Mouse (Mus musculus): ENCODE results near the gene Agt.

DNA sequence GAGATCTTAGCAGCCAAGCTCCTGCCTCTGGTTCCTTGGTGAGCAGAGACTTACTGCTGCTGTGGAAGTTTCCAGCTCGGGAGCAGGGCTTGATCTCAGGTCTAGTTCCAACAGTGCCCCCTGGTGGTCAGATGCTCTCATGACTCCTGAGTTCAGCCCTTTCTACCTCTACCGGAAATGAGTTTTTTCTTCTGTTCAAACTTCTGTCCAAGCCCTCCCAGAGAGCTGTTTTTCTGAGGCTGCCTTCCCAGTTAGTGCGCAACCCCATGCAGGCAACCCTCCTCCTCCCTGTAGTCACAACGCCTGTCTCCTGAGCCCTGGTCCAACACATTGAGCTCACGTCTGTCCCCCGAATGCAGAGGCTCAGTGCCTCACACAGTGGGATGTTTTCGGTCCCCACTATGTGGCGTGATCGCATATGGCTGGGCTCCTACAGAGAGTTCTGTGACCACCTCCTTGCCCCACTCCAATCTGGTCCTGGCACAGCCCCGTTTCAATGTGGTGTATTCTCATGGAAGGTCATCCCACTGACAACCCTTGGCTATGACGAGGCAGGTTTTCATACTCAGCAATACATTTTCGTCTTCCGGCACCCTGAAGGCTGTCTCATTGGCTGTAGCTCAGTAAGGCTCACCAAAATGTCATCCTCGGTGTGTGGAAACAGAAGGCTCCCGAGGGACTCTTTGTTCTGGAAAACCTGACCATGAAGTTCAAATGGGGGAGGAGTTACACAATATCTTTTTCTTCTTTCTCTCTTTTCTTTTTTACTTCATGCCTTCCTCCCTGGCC lies 4.2 kb upstream of the Agt start:
- peak; percentile 93 for TF ChIP-seq CTCF (IDR thresholded peaks at IDR 0.05; ENCODE audit: low read depth)
- no peak for TF ChIP-seq EP300 (optimal IDR thresholded peaks at IDR 0.05)

All from stomach, postnatal 0 days (tissue).